Mouse (Mus musculus) bone marrow, adult 2 months (tissue): Measurements from ENCODE around the gene Tomm20. TPM values are rescaled to one million over a fixed set of nuclear protein-coding genes. Genes with fewer than 3 reads are reported as not detected.

Experiments used
- H3K27ac ChIP-seq: fragments of 200-500 bp; 2 replicates; pipeline ENCODE4 v1.5.1; 2012; ENCODE audit warnings: low read depth, mild to moderate bottlenecking, control low read depth, inconsistent platforms, low read length; ENCODE audit not compliant: control insufficient read depth, poor library complexity, insufficient read depth
- H3K4me1 ChIP-seq: fragments of 200-500 bp; 2 replicates; pipeline ENCODE4 v1.6.1; 2011; ENCODE audit warnings: low read length; ENCODE audit not compliant: control insufficient read depth, insufficient read depth
- H3K4me3 ChIP-seq: fragments of 200-500 bp; replicated peaks from 2 replicates; pipeline ENCODE3; 2011; ENCODE audit warnings: mild to moderate bottlenecking, low read depth, low read length, control low read depth; ENCODE audit not compliant: control insufficient read depth
- CTCF ChIP-seq: fragments of 200-500 bp; IDR thresholded peaks from 2 replicates; pipeline ENCODE4 v1.5.1; 2011; ENCODE audit warnings: low read length, control low read depth; ENCODE audit not compliant: control insufficient read depth, insufficient read depth
- POLR2A ChIP-seq: fragments of 200-500 bp; IDR thresholded peaks from 2 replicates; pipeline ENCODE4 v1.6.1; 2011; ENCODE audit warnings: low read depth, mild to moderate bottlenecking, control low read depth, low read length, borderline replicate concordance; ENCODE audit not compliant: control insufficient read depth
- WGBS: fragments of 180-500 bp; shearing (Covaris S2); methylation state at CpG from one replicate; pipeline ENCODE4 v1.1.7; 2018; 5-methylcytosine and 5-hydroxymethylcytosine counted together
- polyA plus RNA-seq: library from polyadenylated mRNA; stranded (reverse); fragments of >200 nt; gene quantifications from 2 replicates; pipeline ENCODE4 v1.2.4, GENCODE M21; 2011; ENCODE audit warnings: low replicate concordance; ENCODE audit not compliant: missing spikeins, insufficient read depth, insufficient read length

Tomm20 gene
- polyA plus RNA-seq, 1 experiment = 91.8 TPM

- no peak overlapping the region for H3K27ac ChIP-seq
- H3K4me1 ChIP-seq = peaks cover 1% of the 10 kb centered on the region; the same call in 1 of the 2 replicates
- 72% methylated on average over 8 of the region's 8 CpGs for WGBS
- no peak overlapping the region for H3K4me3 ChIP-seq
- no peak for TF ChIP-seq POLR2A
- TF ChIP-seq CTCF = no peak
Measured at GRCm38 (mm10) chr8:126976608-126977348, 31.1 kb upstream of the Tomm20 start.

- Histone ChIP-seq H3K4me3 (no peak overlapping the region), H3K4me1 (peaks cover 1% of the 10 kb centered on the region; the same call in 1 of the 2 replicates), H3K27ac (no peak overlapping the region)
- WGBS = 8% methylated on average over 1 of the region's 1 CpGs
- TF ChIP-seq POLR2A = no peak
Measured at GRCm38 (mm10) chr8:126975706-126976105, 30.1 kb upstream of the Tomm20 start.

GRCm38 (mm10) chr8:126974511-126974910 lies 28.9 kb upstream of the Tomm20 start:
- 51% methylated on average over 4 of the region's 4 CpGs for WGBS
- no peak for TF ChIP-seq POLR2A
- no peak for TF ChIP-seq CTCF
- H3K4me1 ChIP-seq = peaks cover 3% of the 10 kb centered on the region
- no peak overlapping the region for H3K27ac ChIP-seq
- H3K4me3 ChIP-seq = no peak overlapping the region

GRCm38 (mm10) chr8:126973686-126974265 lies 28.1 kb upstream of the Tomm20 start:
- no peak overlapping the region for H3K27ac ChIP-seq
- H3K4me1 ChIP-seq = peaks cover 3% of the 10 kb centered on the region
- TF ChIP-seq POLR2A (no peak), CTCF (no peak)
- no peak overlapping the region for H3K4me3 ChIP-seq
- 19% methylated on average over 9 of the region's 9 CpGs for WGBS

- no peak overlapping the region for H3K27ac ChIP-seq
- WGBS = 36% methylated on average over 2 of the region's 2 CpGs
- H3K4me3 ChIP-seq = no peak overlapping the region
- no peak for TF ChIP-seq POLR2A
- no peak for TF ChIP-seq CTCF
- H3K4me1 ChIP-seq = peaks cover 3% of the 10 kb centered on the region
Measured at GRCm38 (mm10) chr8:126972649-126973048, 27.0 kb upstream of the Tomm20 start.

GRCm38 (mm10) chr8:126972102-126972501 lies 26.5 kb upstream of the Tomm20 start:
- H3K4me3 ChIP-seq = no peak overlapping the region
- TF ChIP-seq POLR2A (no peak), CTCF (no peak)
- H3K4me1 ChIP-seq = peaks cover 4% of the 10 kb centered on the region
- no peak overlapping the region for H3K27ac ChIP-seq
- WGBS = 82% methylated on average over 2 of the region's 2 CpGs

GRCm38 (mm10) chr8:126971314-126971664 lies 25.6 kb upstream of the Tomm20 start:
- Histone ChIP-seq H3K27ac (0 out of 2 replicates have a peak overlapping the region, but pooled peaks have one; percentile 5), H3K4me1 (peaks cover 4% of the 10 kb centered on the region), H3K4me3 (peak overlapping the region; percentile 93)
- TF ChIP-seq CTCF (no peak), POLR2A (no peak)
- WGBS = 5% methylated on average over 13 of the region's 13 CpGs

- WGBS = under 1% methylated on average over 50 of the region's 50 CpGs
- TF ChIP-seq CTCF (no peak; the same call in 1 of the 2 replicates), POLR2A (peak; percentile 41; the same call in 1 of the 2 replicates)
- peak within 1 kb of the TSS; percentile 32; the same call in 1 of the 2 replicates for H3K27ac ChIP-seq
- H3K4me1 ChIP-seq = peaks cover 4% of the 10 kb centered on the region
- peak within 1 kb of the TSS; percentile 93 for H3K4me3 ChIP-seq
Measured at GRCm38 (mm10) chr8:126970579-126971313, 25.1 kb upstream of the Tomm20 start, which contains the start of gene Rbm34. Rbm34 (minus strand) TSS chr8:126971071.
